Mouse (Mus musculus) spleen, adult 2 months (tissue): ENCODE data around the gene Glmn.

Experiments
- CTCF ChIP-seq: fragments of 200-500 bp; IDR thresholded peaks from 2 replicates; pipeline ENCODE4 v1.5.1; 2011; ENCODE audit warnings: mild to moderate bottlenecking, inconsistent platforms; ENCODE audit not compliant: insufficient read depth, insufficient read length, insufficient replicate concordance; ENCODE audit errors: extremely low read depth
- POLR2A ChIP-seq: fragments of 200-500 bp; IDR thresholded peaks from 2 replicates; pipeline ENCODE4 v1.6.1; 2011; ENCODE audit warnings: low read depth, low read length, inconsistent platforms

DNA sequence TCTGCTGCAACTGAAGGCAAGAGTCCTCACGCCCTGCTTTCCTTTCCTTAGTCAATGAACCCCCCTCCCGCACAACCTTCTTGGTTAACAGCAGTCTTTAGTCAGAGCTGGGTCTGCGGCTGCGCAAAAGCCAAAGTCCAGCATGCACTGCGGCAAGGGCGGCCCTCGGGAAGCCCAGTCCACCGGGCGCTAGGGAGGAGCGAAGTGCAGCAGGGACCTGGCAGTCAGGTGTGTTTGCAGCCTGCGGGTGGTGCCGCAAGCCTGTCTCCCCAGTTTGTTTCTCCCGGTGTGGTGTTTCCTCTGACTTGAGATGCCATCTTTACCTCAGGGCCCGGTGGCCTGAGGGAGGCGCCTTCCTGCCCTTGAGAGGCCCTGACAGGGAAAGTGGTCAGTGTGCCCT is 63.1 kb downstream of the Glmn start, which contains the start of gene 1700028K03Rik:
- TF ChIP-seq POLR2A (no peak), CTCF (no peak)
